Mouse (Mus musculus): ENCODE data around the gene Dhx29.

DNA sequence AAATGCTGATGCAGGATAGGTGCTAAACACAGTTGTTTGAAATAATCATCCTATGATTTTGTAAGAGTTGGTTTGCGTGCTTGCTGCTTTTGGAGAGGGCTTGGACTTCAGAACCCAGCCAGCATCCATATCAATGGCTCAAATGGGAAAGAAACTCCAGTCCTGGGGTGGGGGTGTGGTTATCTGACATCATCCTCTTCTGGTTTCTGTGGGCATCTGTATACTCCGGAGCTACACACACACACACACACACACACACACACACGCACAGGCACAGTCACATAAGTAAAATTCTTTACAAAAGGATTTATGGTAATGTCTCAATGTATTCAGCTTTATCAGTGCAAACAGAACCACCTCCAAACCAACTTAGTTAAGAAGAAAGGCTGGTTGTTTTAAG lies 72.8 kb downstream of the Dhx29 start:
- TF ChIP-seq HCFC1 (IDR thresholded peaks at IDR 0.05; ENCODE audit: low read depth, low read length) (no peak), CTCF (conservative IDR thresholded peaks at IDR 0.05 in 1 of 2, IDR thresholded peaks at IDR 0.05 in 1 of 2; ENCODE audit: low read depth in 2 of 2, low read length in 2 of 2) (no peak)

Measured in CH12.LX (cell line).